Mouse (Mus musculus) kidney, adult 2 months (tissue): ENCODE results near the gene Chmp1a. TPM values are rescaled to one million over a fixed set of nuclear protein-coding genes. Genes with fewer than 3 reads are reported as not detected.

Experiments
- DNase-seq: peaks from one replicate; pipeline ENCODE4 v3.0.0; 2021
- H3K27ac ChIP-seq: fragments of 200-500 bp; 2 replicates; pipeline ENCODE4 v1.5.1; 2012; ENCODE audit warnings: low read depth, low read length, control low read depth, inconsistent platforms; ENCODE audit not compliant: insufficient read depth
- H3K27me3 ChIP-seq: fragments of 200-500 bp; replicated peaks from 2 replicates; pipeline ENCODE4 v1.6.1; 2012; ENCODE audit warnings: mild to moderate bottlenecking, moderate library complexity, low read length, inconsistent platforms; ENCODE audit not compliant: control insufficient read depth, insufficient read depth
- H3K36me3 ChIP-seq: fragments of 200-500 bp; 2 replicates; pipeline ENCODE4 v1.6.1; 2012; ENCODE audit warnings: mild to moderate bottlenecking, moderate library complexity, low read length, inconsistent platforms; ENCODE audit not compliant: control insufficient read depth, insufficient read depth
- H3K4me1 ChIP-seq: fragments of 200-500 bp; 2 replicates; pipeline ENCODE4 v1.6.1; 2011; ENCODE audit warnings: low read length; ENCODE audit not compliant: control insufficient read depth, insufficient read depth
- H3K4me3 ChIP-seq: fragments of 200-500 bp; 2 replicates; pipeline ENCODE4 v1.5.1; 2011; ENCODE audit warnings: mild to moderate bottlenecking, low read depth, low read length, control low read depth; ENCODE audit not compliant: insufficient read depth
- CTCF ChIP-seq: fragments of 200-500 bp; conservative IDR thresholded peaks from 2 replicates; pipeline ENCODE4 v1.5.1; 2011; ENCODE audit warnings: low read depth, mild to moderate bottlenecking, control low read depth, low read length, moderate library complexity, mixed read lengths; ENCODE audit not compliant: insufficient read depth, insufficient read length
- POLR2A ChIP-seq: fragments of 200-500 bp; IDR thresholded peaks from one replicate; pipeline ENCODE4 v1.6.1; 2011; ENCODE audit warnings: low read depth, low read length, control low read depth
- WGBS: fragments of 180-500 bp; shearing (Covaris S2); methylation state at CpG from one replicate; pipeline ENCODE4 v1.1.7; 2018; 5-methylcytosine and 5-hydroxymethylcytosine counted together
- polyA plus RNA-seq: library from polyadenylated mRNA; depleted of rRNA; stranded (reverse); fragments of >200 nt; gene quantifications from 2 replicates; pipeline ENCODE4 v1.2.3, GENCODE M21; 2012; rRNA removed

Chmp1a gene
- polyA plus RNA-seq, 1 experiment, result 99.6 TPM

GRCm38 (mm10) chr8:123156070-123156773 lies 56.3 kb downstream of the Chmp1a start:
- WGBS, result 89% methylated on average over 9 of the region's 9 CpGs
- Histone ChIP-seq H3K4me1 (0 out of 2 replicates have a peak, but pooled peaks cover 2% of the 10 kb centered on the region), H3K27ac (no peak overlapping the region), H3K4me3 (no peak overlapping the region), H3K36me3 (no peaks in the 10 kb centered on the region), H3K27me3 (no peaks in the 10 kb centered on the region)
- no peak for DNase-seq
- TF ChIP-seq CTCF (no peak), POLR2A (no peak)

- H3K36me3 ChIP-seq, result no peaks in the 10 kb centered on the region
- DNase-seq, result peak; percentile 60
- 55% methylated on average over 5 of the region's 5 CpGs for WGBS
Measured at GRCm38 (mm10) chr8:123155177-123155576, 57.4 kb downstream of the Chmp1a start.

More at GRCm38 (mm10) chr8:123155177-123155576, 57.4 kb downstream of the Chmp1a start:
- no peak overlapping the region for H3K4me3 ChIP-seq
- H3K27me3 ChIP-seq, result no peaks in the 10 kb centered on the region
- TF ChIP-seq CTCF (peak; percentile 65), POLR2A (no peak)
- no peak overlapping the region for H3K27ac ChIP-seq
- H3K4me1 ChIP-seq, result 0 out of 2 replicates have a peak, but pooled peaks cover 2% of the 10 kb centered on the region

Other genes starting within 250 kb of the Chmp1a start
- 32.7 and 36.1 TPM in 2 replicates for gene Ankrd11, start 170.5 kb downstream of the Chmp1a start, polyA plus RNA-seq
- 137 and 150 TPM in 2 replicates for gene Spg7, start 149.8 kb downstream of the Chmp1a start, polyA plus RNA-seq
- gene Rpl13, start 110.4 kb downstream of the Chmp1a start, polyA plus RNA-seq, result 960 and 1,412 TPM in 2 replicates
- gene Cpne7, start 95.4 kb downstream of the Chmp1a start, polyA plus RNA-seq, result 2.5 and 3.4 TPM in 2 replicates
- gene Sult5a1, start 54.4 kb downstream of the Chmp1a start, polyA plus RNA-seq, result 10.8 and 11.2 TPM in 2 replicates
- gene Dpep1, start 26.5 kb downstream of the Chmp1a start, polyA plus RNA-seq, result 360 and 388 TPM in 2 replicates
- gene Spata33, start 69 bp upstream of the Chmp1a start, polyA plus RNA-seq, result 3.5 and 4.6 TPM in 2 replicates
- 53.3 and 53.7 TPM in 2 replicates for gene Cdk10, start 12.1 kb upstream of the Chmp1a start, polyA plus RNA-seq
- gene Spata2l, start 23.5 kb upstream of the Chmp1a start, polyA plus RNA-seq, result 14.9 and 16.7 TPM in 2 replicates
- gene Zfp276, start 41.4 kb upstream of the Chmp1a start, polyA plus RNA-seq, result 22.4 and 29.9 TPM in 2 replicates
- 42.7 and 79.9 TPM in 2 replicates for gene Vps9d1, start 41.6 kb upstream of the Chmp1a start, polyA plus RNA-seq
- gene Fanca, start 105.8 kb upstream of the Chmp1a start, polyA plus RNA-seq, result 15.9 and 19.2 TPM in 2 replicates
- gene Spire2, start 120.0 kb upstream of the Chmp1a start, polyA plus RNA-seq, result 6.0 and 7.2 TPM in 2 replicates
- 164 and 166 TPM in 2 replicates for gene Tcf25, start 161.0 kb upstream of the Chmp1a start, polyA plus RNA-seq
- gene Mc1r, start 194.3 kb upstream of the Chmp1a start, polyA plus RNA-seq, result not detected in 2 replicates
- gene Tubb3, start 198.7 kb upstream of the Chmp1a start, polyA plus RNA-seq, result 3.9 and 12.0 TPM in 2 replicates
- 87.1 and 97.6 TPM in 2 replicates for gene Def8, start 210.8 kb upstream of the Chmp1a start, polyA plus RNA-seq